Mouse (Mus musculus) gastrocnemius, adult 2 months (tissue): ENCODE data around the gene Ntn5. TPM values are rescaled to one million over a fixed set of nuclear protein-coding genes. Genes with fewer than 3 reads are reported as not detected.

Experiments
- DNase-seq: peaks from one replicate; pipeline ENCODE4 v3.0.0; 2022
- H3K27ac ChIP-seq: fragments of 200-600 bp; 2 replicates; pipeline ENCODE4 v1.8.1; 2022; ENCODE audit warnings: mild to moderate bottlenecking
- H3K4me3 ChIP-seq: fragments of 200-600 bp; 2 replicates; pipeline ENCODE4 v1.8.1; 2022; ENCODE audit warnings: mild to moderate bottlenecking, moderate library complexity
- CTCF ChIP-seq: fragments of 200-600 bp; IDR thresholded peaks from 2 replicates; pipeline ENCODE4 v1.8.1; 2022; ENCODE audit warnings: antibody characterized with exemption, mild to moderate bottlenecking, moderate library complexity
- intact Hi-C: fragments of 180-260 bp; cut with DNase I; formaldehyde crosslinking; loops from one replicate; pipeline ENCODE4 v1.15.1; 2025
- total RNA-seq, 2 experiments: library from RNA; stranded (reverse); gene quantifications; 2 replicates each; pipeline ENCODE4 v1.2.3; 2021

Gene Ntn5
- total RNA-seq, 2 experiments from 2014 or later: 0.20 to 0.50 TPM

GRCm38 (mm10) chr7:45693921-45694591 lies 10.2 kb downstream of the Ntn5 start, which contains the start of gene Sec1:
Sec1 (minus strand) TSS chr7:45694402.
- DNase-seq: peak; percentile 25
- no peak for TF ChIP-seq CTCF
- intact Hi-C loops: no loop called here
- Histone ChIP-seq H3K27ac (no peak within 1 kb of the TSS), H3K4me3 (no peak within 1 kb of the TSS)

- no peak for DNase-seq
- TF ChIP-seq CTCF: no peak
Measured at GRCm38 (mm10) chr7:45695098-45695497, 11.3 kb downstream of the Ntn5 start.

GRCm38 (mm10) chr7:45697894-45698293 lies 14.1 kb downstream of the Ntn5 start:
- TF ChIP-seq CTCF: no peak

More at GRCm38 (mm10) chr7:45695098-45695497, 11.3 kb downstream of the Ntn5 start:
- Histone ChIP-seq H3K4me3 (no peak overlapping the region), H3K27ac (no peak overlapping the region)
- intact Hi-C loops: no loop called here

GRCm38 (mm10) chr7:45699523-45700141 lies 15.8 kb downstream of the Ntn5 start, which contains the start of gene Car11:
Car11 (plus strand) TSS chr7:45699843.
- no peak for TF ChIP-seq CTCF
- peak; percentile 55 for DNase-seq
- peak within 1 kb of the TSS; percentile 87 for H3K27ac ChIP-seq
- H3K4me3 ChIP-seq: peak within 1 kb of the TSS; percentile 67
- intact Hi-C loops: loop anchor here (5.0 kb wide), 1 partner anchor 232 kb away; the partner anchor contains the start of gene Bax

More at GRCm38 (mm10) chr7:45697894-45698293, 14.1 kb downstream of the Ntn5 start:
- intact Hi-C loops: no loop called here
- DNase-seq: no peak
- no peak overlapping the region for H3K27ac ChIP-seq
- no peak overlapping the region for H3K4me3 ChIP-seq

- peak overlapping the region; percentile 87 for H3K27ac ChIP-seq
- TF ChIP-seq CTCF: no peak
- intact Hi-C loops: loop anchor here (5.0 kb wide), 1 partner anchor 233 kb away; the partner anchor contains the start of gene Bax
- DNase-seq: peak; percentile 82
- H3K4me3 ChIP-seq: peak overlapping the region; percentile 67
Measured at GRCm38 (mm10) chr7:45700301-45701015, 16.6 kb downstream of the Ntn5 start.

GRCm38 (mm10) chr7:45701072-45701471 lies 17.2 kb downstream of the Ntn5 start:
- no peak for TF ChIP-seq CTCF
- H3K4me3 ChIP-seq: peak overlapping the region; percentile 67
- peak; percentile 57 for DNase-seq

GRCm38 (mm10) chr7:45701607-45702006 lies 17.8 kb downstream of the Ntn5 start:
- H3K27ac ChIP-seq: peak overlapping the region; percentile 87
- H3K4me3 ChIP-seq: peak overlapping the region; percentile 67
- no peak for TF ChIP-seq CTCF
- DNase-seq: no peak
- intact Hi-C loops: loop anchor here (5.0 kb wide), 1 partner anchor 234 kb away; the partner anchor contains the start of gene Bax

More at GRCm38 (mm10) chr7:45701072-45701471, 17.2 kb downstream of the Ntn5 start:
- peak overlapping the region; percentile 87 for H3K27ac ChIP-seq
- intact Hi-C loops: loop anchor here (5.0 kb wide), 1 partner anchor 234 kb away; the partner anchor contains the start of gene Bax

- Histone ChIP-seq H3K27ac (no peak overlapping the region; the same call in 1 of the 2 replicates), H3K4me3 (no peak overlapping the region)
- intact Hi-C loops: loop anchor here (5.0 kb wide), 1 partner anchor 235 kb away; the partner anchor contains the start of gene Bax
- TF ChIP-seq CTCF: no peak
- no peak for DNase-seq
Measured at GRCm38 (mm10) chr7:45702316-45702715, 18.5 kb downstream of the Ntn5 start.

- intact Hi-C loops: loop anchor here (5.0 kb wide), 1 partner anchor 236 kb away; the partner anchor contains the start of gene Bax
- peak overlapping the region; percentile 93 for H3K27ac ChIP-seq
- no peak for TF ChIP-seq CTCF
- DNase-seq: peak; percentile 30
- no peak overlapping the region for H3K4me3 ChIP-seq
Measured at GRCm38 (mm10) chr7:45702809-45703520, 19.1 kb downstream of the Ntn5 start.

GRCm38 (mm10) chr7:45703521-45704033 lies 19.8 kb downstream of the Ntn5 start:
- intact Hi-C loops: loop anchor here (5.0 kb wide), 1 partner anchor 236 kb away; the partner anchor contains the start of gene Bax
- peak; percentile 47 for DNase-seq
- H3K4me3 ChIP-seq: peak overlapping the region; percentile 79
- TF ChIP-seq CTCF: no peak
- peak overlapping the region; percentile 93 for H3K27ac ChIP-seq

- TF ChIP-seq CTCF: no peak
- H3K4me3 ChIP-seq: peak overlapping the region; percentile 79
- peak; percentile 75 for DNase-seq
- peak overlapping the region; percentile 93 for H3K27ac ChIP-seq
- intact Hi-C loops: loop anchor here (5.0 kb wide), 1 partner anchor 237 kb away; the partner anchor contains the start of gene Bax
Measured at GRCm38 (mm10) chr7:45704046-45704559, 20.3 kb downstream of the Ntn5 start.
